Mouse (Mus musculus) liver, adult (tissue): ENCODE results near the gene Nr2f2.

Source experiments
- GATA4 ChIP-seq: IDR thresholded peaks from 2 replicates; pipeline ENCODE4 v1.6.1; 2014; ENCODE audit warnings: mild to moderate bottlenecking, low read length; ENCODE audit not compliant: insufficient replicate concordance

Gene Nr2f2

GRCm38 (mm10) chr7:70324541-70324940 lies 42.0 kb downstream of the Nr2f2 start:
- TF ChIP-seq GATA4, result no peak

DNA sequence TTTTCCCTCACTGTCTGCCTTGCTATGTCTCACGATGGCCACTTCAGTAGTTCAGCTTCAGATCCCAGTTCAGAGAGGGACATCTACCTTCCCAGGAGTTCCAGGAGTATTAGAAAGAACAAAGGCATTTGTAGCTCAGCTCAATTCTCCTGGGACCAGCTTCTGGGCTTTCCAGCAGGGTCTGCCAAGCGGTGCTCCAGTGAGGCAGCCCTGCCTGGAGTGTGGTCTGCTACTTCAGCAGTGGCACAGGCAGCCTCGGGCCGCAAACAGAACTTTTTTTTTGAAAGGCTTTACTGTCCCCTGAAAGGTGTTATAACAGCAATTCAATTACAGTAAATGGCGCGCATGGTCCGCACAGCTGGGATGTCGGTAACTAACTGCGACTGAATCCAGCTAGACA lies 42.5 kb downstream of the Nr2f2 start:
- TF ChIP-seq GATA4, result no peak

GRCm38 (mm10) chr7:70305716-70306115 lies 60.8 kb downstream of the Nr2f2 start:
- TF ChIP-seq GATA4, result no peak

GRCm38 (mm10) chr7:70304426-70304825 lies 62.1 kb downstream of the Nr2f2 start:
- no peak for TF ChIP-seq GATA4
